Mouse (Mus musculus) activated CD4-positive, CD25-positive, alpha-beta regulatory T cell, adult 4 months (primary cell): Measurements from ENCODE around the gene Gm4871. TPM values are rescaled to one million over a fixed set of nuclear protein-coding genes. Genes with fewer than 3 reads are reported as not detected.

Source experiments
- ATAC-seq: one replicate; pipeline ENCODE4 v1.8.0; 2017
- polyA plus RNA-seq, 2 experiments: library from polyadenylated mRNA; unstranded; fragments of 100-300 nt; shearing (Covaris generic); gene quantifications; one replicate each; pipeline ENCODE4 v1.2.1; 2017

Gm4871 gene
- polyA plus RNA-seq, 2 experiments from 2014 or later = not detected

- ATAC-seq = no peak
Observed at GRCm38 (mm10) chr5:144990051-144990450, 42.5 kb downstream of the Gm4871 start.

- ATAC-seq = no peak
Observed at GRCm38 (mm10) chr5:144989061-144989405, 43.5 kb downstream of the Gm4871 start.

GRCm38 (mm10) chr5:144988340-144989060 is 44.1 kb downstream of the Gm4871 start:
- no peak for ATAC-seq

- ATAC-seq = no peak
Observed at GRCm38 (mm10) chr5:144987561-144987960, 45.0 kb downstream of the Gm4871 start.

- no peak for ATAC-seq
Observed at GRCm38 (mm10) chr5:144984839-144985238, 47.7 kb downstream of the Gm4871 start.

GRCm38 (mm10) chr5:144983227-144983626 is 49.3 kb downstream of the Gm4871 start:
- no peak for ATAC-seq

Other genes with a start within 250 kb of the Gm4871 start
- 1 to 10 TPM; 4.0 to 5.2 TPM for gene Smurf1, start 66.9 kb downstream of the Gm4871 start, polyA plus RNA-seq
- gene 1700018F24Rik, start 10.2 kb upstream of the Gm4871 start, polyA plus RNA-seq = not detected
- 10 to 100 TPM; 84.8 to 96.6 TPM for gene Arpc1a, start 51.1 kb upstream of the Gm4871 start, polyA plus RNA-seq
- not detected for gene Kpna7, start 51.3 kb upstream of the Gm4871 start, polyA plus RNA-seq
- 1,000 to 10,000 TPM in 1 of 2 experiments, 100 to 1,000 TPM in 1; 727 to 1,112 TPM for gene Arpc1b, start 81.5 kb upstream of the Gm4871 start, polyA plus RNA-seq
- gene Pdap1, start 107.5 kb upstream of the Gm4871 start, polyA plus RNA-seq = 10 to 100 TPM; 32.2 to 41.5 TPM
- gene Bud31, start 107.6 kb upstream of the Gm4871 start, polyA plus RNA-seq = 100 to 1,000 TPM; 107 to 118 TPM
- gene Ptcd1, start 134.4 kb upstream of the Gm4871 start, polyA plus RNA-seq = 10 to 100 TPM in 1 of 2 experiments, 1 to 10 TPM in 1; 7.0 to 18.0 TPM
- gene Cpsf4, start 134.5 kb upstream of the Gm4871 start, polyA plus RNA-seq = 10 to 100 TPM; 13.7 to 17.7 TPM
- gene Atp5j2, start 159.3 kb upstream of the Gm4871 start, polyA plus RNA-seq = 100 to 1,000 TPM; 418 to 445 TPM
- 10 to 100 TPM; 16.7 to 20.3 TPM for gene Zkscan14, start 169.1 kb upstream of the Gm4871 start, polyA plus RNA-seq
- 1 to 10 TPM; 4.8 to 6.0 TPM for gene Zkscan5, start 171.8 kb upstream of the Gm4871 start, polyA plus RNA-seq
- gene Zfp655, start 199.0 kb upstream of the Gm4871 start, polyA plus RNA-seq = 10 to 100 TPM; 59.5 to 61.1 TPM
- under 1 TPM; 0.37 to 0.45 TPM for gene Zscan25, start 247.7 kb upstream of the Gm4871 start, polyA plus RNA-seq